Mouse (Mus musculus) monocyte, adult 2 months (primary cell): Measurements from ENCODE around the gene Vstm4.

Experiments used
- DNase-seq, 2 experiments: peaks; one replicate each; pipeline ENCODE4 v3.0.0; 2022; ENCODE audit warnings: low spot score in 2 of 2, low read depth in 1 of 2

Gene Vstm4

DNA sequence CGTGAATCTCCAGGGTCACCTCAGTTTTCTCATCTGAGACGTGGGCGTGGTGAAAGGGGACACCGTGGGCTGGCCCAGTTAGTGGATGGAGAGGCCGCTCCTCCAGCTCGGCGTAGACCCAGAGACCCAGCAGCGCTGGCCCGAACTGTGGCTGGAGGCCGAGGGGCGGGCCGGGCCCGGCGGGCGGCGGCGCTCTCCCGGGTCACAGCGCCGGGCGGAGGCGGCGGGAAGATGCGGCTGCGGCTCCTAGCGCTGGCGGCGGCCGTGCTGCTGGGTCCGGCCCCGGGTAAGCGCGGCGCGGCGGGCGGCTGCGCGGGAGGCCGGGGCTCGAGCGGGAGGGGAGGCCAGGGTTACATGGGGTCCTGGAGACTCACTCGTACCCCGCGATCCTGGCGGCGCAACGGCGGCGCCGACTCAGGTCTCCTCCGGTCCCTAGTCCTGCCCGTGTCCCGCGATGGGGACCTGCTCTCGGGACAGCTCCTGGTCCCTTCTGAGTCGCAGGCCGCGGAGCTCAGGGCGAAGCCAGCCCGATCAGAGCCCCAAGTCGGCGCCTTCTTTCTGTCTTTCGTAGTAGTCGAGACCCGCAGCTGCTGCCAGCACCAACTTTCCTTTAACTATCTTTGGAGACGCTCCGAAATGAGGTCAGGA lies at the start of gene Vstm4:
Gene Vstm4, plus strand, starts transcription at position 76 of the 648 bp plus-strand sequence.
- no peak for DNase-seq

DNA sequence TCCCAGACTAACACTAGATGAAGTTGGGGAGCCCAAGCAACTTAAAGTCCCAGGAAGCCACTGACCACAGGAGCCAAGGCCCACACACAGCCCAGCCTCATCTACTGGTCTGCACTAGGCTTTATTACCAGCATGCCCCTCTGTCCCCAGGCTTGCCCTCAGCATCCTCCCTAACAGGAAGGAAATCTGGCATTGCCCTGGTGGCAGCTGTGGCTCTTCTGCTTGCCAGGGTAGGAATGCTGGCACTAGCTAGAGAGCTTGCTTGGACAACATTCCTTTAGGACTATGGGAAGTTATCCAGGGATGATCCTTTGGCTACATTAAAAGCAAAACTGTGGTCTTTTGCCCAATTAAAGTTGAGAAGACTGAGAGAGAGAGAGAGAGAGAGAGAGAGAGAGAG lies 46.4 kb upstream of the Vstm4 start:
- no peak for DNase-seq

DNA sequence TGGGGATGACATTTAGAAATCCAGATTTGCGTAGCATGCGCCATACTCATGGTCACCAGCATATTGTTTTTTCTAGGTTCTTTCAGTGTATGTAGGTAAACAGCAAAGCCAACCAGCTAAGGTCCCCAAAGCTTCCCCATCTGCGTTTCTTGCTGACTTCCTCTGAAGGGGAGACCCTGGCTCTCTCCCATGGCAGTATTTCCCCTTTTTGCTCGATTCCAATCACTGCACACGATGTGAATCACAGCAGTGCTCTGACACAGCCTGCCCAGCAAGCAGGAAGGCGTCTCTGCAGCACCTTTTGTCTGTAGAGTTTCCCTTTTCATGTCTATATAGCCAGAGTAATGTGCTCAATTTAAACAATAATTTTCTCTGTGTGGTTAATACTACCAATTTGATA lies 44.1 kb upstream of the Vstm4 start:
- DNase-seq: no peak

DNA sequence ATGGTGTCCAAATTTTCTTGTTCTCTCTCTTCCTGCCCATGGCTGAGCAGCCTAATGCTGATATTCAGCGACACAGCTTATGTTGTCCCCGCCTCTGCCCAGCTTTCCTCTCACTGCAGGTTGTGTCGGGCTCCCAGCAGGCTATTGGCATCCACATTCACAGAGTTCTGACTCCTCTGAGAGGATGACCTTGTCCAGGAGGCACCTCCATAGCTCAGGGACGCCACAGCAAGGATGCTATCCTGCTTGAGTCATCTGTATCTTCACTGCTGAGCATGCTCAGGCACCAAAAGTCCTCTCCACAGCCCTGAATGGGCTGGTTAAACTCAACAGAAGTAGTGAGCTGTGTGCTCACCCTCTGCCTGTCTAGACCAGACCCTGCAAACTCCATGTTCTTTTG lies 41.6 kb upstream of the Vstm4 start:
- no peak for DNase-seq

DNA sequence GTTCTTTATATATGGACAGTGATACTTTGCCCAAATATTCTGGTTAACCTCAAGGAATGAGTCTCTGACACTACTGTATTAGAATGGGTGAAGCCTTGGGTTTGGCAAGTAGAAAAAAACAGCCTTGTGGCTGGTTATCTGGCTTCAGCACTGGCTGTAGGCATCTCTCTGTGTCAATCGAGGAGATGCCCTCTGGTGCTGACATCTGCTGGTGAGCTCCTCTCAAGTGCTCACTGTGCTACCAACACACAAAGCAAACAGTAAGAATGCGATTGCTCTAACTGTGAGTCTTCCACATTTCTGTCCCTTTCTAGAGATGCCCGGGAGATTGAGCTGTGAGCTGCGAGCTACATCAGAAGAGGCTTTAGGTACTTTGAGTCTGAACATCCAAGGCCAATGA lies 40.0 kb upstream of the Vstm4 start:
- DNase-seq: no peak

DNA sequence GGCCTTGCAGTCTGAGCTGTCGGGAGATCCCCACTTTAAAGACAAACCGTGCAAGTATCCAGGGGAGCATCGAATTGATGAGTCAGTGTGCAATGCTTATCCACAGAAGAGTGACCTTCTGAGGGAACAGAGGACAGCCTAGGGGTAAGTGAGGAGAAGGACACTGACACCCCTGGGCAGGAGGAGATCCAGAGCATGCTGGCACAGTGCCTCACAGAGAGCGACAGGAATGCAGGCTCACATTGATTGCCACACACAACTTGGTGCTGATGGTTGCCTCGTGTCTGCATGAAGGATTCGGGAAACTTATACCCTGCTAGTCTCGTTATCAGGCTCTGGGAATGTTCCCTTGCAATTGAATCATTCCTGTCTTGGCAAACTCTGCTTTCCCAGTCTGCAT lies 39.3 kb upstream of the Vstm4 start:
- DNase-seq: no peak

DNA sequence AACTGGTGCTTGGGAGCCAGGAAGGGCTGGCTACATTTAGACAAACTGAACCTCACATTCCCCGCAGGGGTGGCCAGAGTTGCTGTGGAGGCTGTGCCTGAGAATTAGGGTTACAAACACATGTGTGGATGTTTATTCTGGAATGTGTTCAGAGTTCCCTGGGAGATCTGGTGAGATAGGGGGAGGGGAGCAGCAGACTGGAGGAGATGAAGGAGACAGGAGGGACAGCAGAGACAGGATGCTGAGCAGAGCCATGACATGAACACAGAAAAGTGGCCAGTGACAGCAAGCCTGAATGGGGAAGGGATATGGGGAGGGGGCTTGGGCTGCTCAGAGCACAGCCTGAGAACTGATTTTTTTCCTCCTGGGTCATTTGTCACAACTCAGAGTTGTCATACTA lies 37.3 kb upstream of the Vstm4 start:
- DNase-seq: no peak

DNA sequence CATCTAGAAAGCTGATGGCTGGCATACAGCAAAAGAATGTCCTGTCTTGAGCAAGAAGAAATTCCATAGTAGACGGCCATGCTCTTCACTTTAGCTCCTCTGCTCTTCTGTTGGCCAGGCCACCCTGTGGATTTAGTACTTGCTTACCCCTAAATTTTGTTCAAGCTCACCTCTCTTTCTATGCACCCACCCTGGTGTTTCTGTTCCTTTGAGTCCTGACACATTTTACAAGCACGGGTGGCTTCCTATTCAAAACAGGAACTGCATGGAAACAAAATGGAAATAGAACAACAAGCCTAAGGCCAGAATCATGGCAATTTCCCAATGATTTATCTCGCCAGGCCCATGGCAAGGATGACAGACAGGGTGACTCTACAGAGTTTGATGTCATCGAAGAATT lies 33.7 kb upstream of the Vstm4 start:
- no peak for DNase-seq

DNA sequence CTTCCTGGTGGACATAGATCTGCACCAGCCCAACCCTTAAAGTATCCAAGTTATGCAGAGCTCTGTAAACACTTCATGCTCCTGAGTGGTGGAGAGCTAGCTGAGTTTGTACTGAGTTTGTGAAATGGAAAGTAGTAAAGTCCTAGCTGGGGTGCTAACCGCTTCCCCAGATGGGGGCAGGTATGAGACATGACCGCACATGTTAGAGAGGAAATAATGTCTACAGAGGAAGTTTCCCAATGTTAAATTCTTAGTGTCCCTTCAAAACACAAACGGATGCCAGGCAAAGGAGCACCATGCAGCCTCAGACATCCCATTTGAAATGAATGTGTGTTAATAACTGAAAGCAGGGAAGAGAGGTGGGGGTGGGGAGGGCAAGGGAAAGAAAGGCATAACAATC lies 32.7 kb upstream of the Vstm4 start:
- DNase-seq: no peak

DNA sequence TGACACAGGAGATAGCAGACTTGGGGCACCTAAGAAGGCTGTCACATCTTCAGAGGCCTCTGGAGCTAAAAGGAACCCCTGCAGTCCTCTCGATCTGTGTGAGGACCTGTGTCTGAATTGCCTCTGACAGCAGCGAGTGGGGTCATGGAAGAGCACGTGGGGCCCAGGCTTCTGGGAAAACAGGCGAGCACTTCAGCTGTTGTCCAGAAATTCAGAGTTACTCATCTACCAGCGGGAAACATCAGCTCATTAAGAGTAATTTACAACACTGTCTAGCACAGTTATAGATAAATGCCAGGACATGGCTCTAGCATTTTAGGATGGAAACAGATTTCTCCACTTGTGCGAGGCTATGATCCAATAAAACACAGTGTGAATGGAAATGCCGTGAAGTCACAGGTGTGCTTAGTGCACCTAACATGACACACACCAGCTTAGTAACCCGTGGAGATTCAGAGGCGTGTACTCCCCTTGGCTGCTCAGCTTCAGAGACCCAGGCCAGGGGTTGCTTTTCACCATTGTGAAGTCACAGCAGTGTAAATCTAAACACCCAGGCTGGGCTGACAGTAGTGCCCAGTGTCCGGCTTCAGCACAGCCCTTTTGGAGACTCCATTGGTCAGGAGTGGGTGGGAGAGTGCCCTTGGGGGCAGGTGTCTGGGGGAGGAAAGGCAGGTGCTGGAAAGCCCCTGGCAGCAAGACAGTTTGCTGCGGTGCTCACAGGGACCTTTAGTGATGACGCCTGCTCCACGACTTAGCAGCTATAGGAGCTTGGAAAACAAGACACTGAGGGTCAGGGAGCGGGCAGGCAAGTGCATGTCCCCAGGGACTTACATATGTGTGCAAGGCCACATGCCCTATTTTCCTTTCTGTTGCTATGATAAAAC lies 32.0 kb upstream of the Vstm4 start:
- no peak for DNase-seq

DNA sequence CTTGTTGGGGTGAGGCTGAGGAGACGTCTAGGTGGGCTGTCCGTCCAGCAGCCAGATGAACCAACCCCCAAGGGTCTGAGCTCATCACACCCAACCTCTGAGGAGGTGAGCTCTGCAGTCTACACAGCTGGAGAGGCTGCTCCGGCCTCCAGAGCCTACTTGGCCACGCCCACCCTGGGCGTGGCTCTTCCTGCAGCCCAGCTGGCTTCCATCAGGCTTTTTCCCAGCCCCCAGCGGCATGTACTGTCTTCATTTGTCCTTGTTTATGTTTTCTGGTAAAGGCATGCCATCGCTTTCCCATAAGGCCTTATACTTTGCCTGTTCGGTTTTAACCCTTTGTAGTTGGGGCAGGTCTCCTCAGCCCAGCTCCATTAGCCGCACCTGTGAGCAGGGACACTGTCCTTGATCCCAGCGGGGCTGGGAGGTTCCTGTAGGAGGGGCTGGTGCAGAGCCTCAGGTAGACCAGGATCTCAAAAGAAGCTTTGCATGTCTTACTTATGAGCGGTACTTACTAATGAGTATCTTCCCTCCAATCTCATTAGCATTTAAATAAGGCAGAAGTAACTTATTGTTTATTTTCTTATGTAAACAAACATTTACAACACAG lies 31.0 kb upstream of the Vstm4 start:
- no peak for DNase-seq

DNA sequence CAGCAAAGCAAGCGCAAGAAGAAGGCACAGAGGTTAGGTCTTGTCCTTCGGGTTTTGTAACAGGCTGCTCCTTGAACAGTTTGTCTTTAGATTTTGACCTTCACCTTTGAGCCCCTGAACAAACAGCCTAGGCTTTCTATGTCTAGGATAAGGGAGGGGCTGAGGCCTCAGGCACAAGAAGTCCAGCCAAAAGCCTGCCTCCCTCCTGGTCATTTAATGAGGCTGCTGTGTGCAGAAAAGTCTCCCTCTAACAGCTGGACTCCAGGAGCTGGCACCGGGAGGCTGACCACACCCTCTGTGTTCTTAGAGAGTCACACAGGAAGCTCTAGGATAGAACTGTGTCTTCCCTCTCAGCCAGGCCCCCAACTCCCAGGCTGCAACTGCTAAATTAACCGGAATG lies 29.4 kb upstream of the Vstm4 start:
- no peak for DNase-seq

DNA sequence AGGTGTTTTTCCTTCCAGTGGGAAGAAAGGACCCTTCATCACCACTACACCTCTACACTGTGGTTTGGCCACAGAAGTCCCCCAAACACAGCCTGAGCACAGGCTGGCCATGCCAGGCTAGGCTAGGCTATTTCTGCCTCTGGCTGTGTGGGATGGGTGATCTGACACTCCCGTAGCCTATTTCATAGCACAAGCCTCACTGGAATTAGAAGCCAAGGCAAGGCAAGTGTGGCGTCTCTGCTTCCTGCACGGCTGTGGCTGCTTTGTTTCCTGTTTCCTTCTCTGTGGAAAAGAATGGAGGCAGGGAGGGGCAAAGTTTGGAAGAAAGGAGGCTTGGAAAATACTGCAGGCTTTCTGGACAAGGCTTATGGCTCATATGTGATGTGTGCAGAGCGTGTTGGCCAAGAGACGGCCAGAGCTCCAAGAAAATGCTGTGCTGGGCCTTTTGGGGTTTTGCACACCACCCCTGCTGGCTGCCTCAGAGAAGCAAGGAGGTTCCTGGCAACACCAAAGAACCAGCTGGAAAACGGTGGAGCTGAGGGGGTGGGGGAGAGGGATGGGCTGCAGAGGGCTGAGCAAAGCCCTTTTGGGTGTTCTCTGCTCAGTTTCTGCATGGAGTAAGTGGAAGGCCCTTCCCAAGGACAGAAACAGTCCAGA lies 28.4 kb upstream of the Vstm4 start:
- no peak for DNase-seq

DNA sequence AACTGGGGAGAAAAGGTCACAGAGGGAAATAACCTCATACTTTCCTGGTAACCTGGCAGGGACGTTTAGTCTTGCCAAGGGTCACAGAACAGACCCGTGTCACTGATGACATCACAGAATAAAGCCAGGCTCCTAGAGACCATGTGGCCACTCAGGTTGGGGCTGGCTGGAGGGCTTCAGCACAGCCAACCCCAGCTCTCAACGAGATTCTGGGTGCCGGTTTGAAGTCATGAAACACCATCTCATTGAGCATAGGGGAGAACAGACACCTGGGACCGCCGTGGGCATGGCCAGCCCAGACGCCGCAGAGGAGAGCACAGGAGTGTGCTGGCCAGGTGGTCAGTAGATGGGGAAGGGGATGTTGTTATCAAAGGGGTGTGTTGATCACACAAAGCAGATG lies 22.7 kb upstream of the Vstm4 start, which contains the start of gene Fam170b:
Gene Fam170b, plus strand, starts transcription at position 116 of the 400 bp plus-strand sequence.
- DNase-seq: no peak

DNA sequence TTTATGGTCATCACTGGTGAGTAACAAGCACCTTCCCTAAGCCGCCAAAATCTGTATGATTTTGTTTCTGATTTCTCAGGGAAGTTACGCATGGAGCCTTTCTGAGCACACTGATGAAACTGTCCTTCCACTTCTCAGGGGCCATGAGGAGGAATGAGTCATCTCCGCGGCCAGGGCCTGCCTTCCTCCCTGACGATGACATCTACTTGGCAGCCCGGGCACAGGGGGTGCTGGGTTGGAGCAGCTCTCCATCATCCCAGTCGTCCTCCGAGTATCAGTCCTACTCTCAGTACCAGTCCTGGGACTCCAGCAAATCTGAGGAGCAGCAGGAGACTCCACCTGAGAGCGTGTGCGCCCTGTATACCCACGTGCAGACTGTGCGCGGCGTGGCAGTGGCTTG lies 21.4 kb upstream of the Vstm4 start:
- no peak for DNase-seq

DNA sequence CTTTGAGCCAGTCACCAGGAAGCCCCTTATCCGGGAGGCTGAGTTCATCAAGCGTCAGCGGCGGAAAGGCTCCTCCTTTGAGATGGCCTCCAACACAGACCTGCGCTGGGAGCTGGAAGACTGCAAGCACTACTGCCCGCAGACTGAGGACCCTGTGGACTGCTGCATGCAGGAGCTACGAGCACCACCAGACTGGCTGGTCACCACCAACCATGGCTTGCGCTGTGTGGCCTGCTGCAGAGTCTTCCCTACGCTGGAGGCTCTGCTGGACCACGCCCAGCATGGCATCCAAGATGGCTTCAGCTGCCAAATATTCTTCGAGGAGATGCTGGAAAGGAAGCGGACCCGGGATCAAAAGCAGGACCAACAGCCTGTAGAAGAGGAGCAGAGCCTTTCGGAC lies 21.0 kb upstream of the Vstm4 start:
- no peak for DNase-seq

DNA sequence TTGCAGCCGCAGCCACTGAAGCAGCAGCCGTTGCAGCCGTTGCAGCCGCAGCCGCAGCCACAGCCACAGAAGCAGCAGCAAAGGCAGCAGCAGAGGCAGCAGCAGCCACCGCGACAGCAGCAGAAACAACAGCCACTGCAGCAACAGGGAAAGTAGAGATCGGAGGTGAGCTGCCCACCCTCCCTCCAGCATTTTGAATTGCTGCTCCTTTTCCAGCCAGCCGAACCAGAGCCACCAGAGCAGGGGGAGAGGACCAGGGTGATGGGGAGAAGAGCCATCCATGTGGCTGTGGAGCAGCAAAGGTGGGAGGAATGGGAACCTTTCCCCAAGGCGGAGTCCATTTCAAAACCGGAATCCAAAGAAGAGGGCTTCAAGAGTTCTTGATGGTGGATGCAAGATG lies 20.4 kb upstream of the Vstm4 start:
- no peak for DNase-seq

DNA sequence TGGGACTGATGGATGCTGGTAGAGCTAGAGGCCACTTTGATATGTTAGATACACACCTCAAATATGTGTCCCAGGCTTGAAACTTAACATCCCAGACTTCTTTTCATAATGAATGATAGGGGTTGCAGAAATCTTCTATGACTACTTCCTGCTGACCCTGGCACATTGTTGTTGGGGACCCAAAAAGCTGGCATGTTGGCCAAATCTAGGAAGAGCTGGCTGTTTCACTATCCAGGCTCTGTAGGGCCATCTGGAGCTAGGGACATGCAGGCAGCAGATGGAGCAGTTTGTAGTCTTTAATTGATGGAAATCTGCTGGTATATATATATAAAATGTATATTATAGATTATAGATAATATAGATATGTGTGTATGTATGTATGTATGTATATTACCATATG lies 14.5 kb upstream of the Vstm4 start:
- DNase-seq: no peak

DNA sequence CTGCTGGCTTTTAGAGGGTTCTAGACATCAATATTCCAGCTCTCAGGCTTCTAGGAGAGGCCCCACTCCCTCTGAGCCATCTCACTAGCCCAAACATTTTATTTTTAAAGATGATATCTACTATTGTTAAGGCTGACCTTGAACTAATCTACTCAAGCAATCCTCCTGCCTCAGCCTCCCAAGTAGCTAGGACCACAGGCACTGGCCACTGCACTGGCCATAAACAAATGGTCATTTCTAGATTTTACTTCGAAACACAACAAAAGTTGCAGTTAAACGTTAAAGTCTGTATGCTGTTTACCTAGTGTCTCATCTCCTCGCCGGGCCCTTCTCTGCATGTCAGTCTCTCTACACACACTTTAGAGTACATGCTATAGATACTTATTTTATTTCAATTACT lies 2.5 kb upstream of the Vstm4 start:
- DNase-seq: no peak

DNA sequence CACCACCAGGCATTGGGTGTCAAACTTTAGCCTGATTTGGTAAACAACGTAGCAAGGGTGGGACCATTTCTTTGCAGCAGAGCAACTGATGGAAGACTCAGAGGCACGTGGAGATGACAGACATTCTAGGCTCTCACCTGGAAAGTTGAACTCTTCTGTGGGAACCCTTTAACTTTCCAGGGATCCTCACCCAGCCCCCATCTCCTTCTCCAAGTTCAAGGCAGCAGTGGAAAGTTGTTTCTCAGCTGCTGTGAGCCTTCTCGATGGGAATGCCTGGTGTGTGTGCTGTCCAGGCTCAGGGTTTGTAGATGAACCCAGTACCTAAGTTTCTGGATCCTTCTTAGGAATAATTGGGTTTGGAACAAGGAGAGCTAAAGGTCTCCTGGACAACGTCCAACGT lies 310 bp upstream of the Vstm4 start:
- DNase-seq: no peak

DNA sequence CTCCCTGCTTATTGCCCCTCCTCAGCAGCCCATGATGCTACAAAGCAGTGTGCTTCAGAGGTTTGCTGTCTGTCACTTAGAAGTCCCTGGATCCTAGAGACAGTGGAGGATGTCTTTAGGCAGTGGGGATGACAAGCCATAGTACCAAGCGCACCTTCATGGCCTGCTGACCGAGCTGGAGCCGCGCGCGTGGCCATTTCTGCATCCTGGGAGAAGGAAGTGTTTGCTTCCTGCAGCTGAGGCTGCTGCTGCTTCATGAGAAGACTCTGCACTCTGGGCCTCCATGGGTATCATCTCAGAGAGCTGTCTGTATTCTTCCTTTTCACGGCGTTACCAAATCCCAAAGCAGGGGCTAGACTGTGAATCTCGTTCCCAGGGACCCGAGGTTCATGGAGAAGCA lies 1.8 kb downstream of the Vstm4 start:
- no peak for DNase-seq
